7 mouse cellular contexts compared by ENCODE assay signal in the genomic region with DNA sequence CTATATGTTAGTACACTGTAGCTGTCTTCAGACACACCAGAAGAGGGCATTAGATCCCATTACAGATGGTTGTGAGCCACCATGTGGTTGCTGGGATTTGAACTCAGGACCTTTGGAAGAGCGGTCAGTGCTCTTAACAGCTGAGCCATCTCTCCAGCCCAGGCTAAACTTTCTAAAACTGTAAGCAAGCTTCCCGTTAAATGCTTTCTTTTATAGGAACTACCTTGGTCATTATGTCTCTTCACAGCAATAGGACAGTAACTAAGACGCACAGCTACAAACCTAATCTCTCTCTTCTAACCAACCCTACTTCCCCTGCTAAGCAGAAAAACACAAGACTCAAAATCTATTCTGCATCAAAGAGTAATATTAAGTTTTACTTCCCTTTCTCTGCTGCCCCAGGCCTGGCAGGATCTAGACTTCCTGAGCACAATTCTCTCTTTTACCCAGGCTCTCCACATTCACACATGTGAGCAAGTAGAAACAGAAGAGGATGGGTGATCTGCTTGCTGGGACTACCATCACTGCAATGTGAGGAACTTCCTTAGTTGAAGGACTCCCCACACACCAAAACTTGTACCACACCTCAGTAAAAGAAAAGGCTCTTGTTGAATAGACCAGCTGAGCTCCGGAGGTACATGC. TPM values are rescaled to one million over a fixed set of nuclear protein-coding genes. Genes with fewer than 3 reads are reported as not detected.
A peak's percentile ranks its signal among the peaks of the same experiment; 100 is the strongest.
DNase-seq lines count a peak whose midpoint lies in the region; ATAC-seq lines count a peak whose summit lies in the region.

No protein-coding gene starts in this region.

- H3K27ac ChIP-seq in forebrain, embryonic 16.5 days (ENCODE audit: low read length), result peak overlapping the region; percentile 26; the same call in 1 of the 2 replicates
- H3K27ac ChIP-seq in liver, embryonic 16.5 days (ENCODE audit: low read length), result peak overlapping the region; percentile 46

- whole genome bisulfite sequencing in forebrain, embryonic 16.5 days, result 75% methylated on average over 4 of the region's 4 CpGs
- 55% methylated on average over 4 of the region's 4 CpGs for WGBS in liver, embryonic 16.5 days (ENCODE audit: insufficient replicate concordance)

- no peaks in the 10 kb centered on the region for H3K36me3 ChIP-seq in forebrain, embryonic 16.5 days (ENCODE audit: control insufficient read depth, insufficient read depth)
- H3K36me3 ChIP-seq in liver, embryonic 16.5 days (ENCODE audit: control insufficient read depth, insufficient read depth), result no peaks in the 10 kb centered on the region

- no peaks in the 10 kb centered on the region for H3K27me3 ChIP-seq in forebrain, embryonic 16.5 days (replicated peaks; ENCODE audit: control insufficient read depth, insufficient read depth, low read length)
- H3K27me3 ChIP-seq in liver, embryonic 16.5 days (ENCODE audit: control insufficient read depth, insufficient read depth, low read depth, low read length), result no peaks in the 10 kb centered on the region

- no peak; the same call in 1 of the 2 replicates for ATAC-seq in forebrain, embryonic 16.5 days
- peak; percentile 17 for ATAC-seq in liver, embryonic 16.5 days (ENCODE audit: low read depth)

- H3K9ac ChIP-seq in forebrain, embryonic 16.5 days (replicated peaks; ENCODE audit: low read depth, low read length), result 0 out of 2 replicates have a peak overlapping the region, but pooled peaks have one; percentile 20
- peak overlapping the region; percentile 2; the same call in 1 of the 2 replicates for H3K9ac ChIP-seq in liver, embryonic 16.5 days (ENCODE audit: low read depth, low read length)

- peak; percentile 70 to 77 for DNase-seq in spleen, postnatal 36 days (ENCODE audit: low spot score in 2 of 2)
- DNase-seq in spleen, postnatal 4 days (ENCODE audit: low spot score in 2 of 2), result no peak
- no peak for DNase-seq in Muller cell, postnatal 12 days (ENCODE audit: inconsistent ontology term)
- DNase-seq in kidney, postnatal 14 days, result no peak
- no peak for DNase-seq in right cerebral cortex, postnatal 25 days

- no peaks in the 10 kb centered on the region for H3K9me3 ChIP-seq in forebrain, embryonic 16.5 days (ENCODE audit: control insufficient read depth, low read length)
- no peaks in the 10 kb centered on the region for H3K9me3 ChIP-seq in liver, embryonic 16.5 days (replicated peaks; ENCODE audit: control insufficient read depth, low read length)

- peaks cover 6% of the 10 kb centered on the region; the same call in 1 of the 2 replicates for H3K4me1 ChIP-seq in forebrain, embryonic 16.5 days (replicated peaks; ENCODE audit: control insufficient read depth, insufficient read depth, low read length)
- H3K4me1 ChIP-seq in liver, embryonic 16.5 days (ENCODE audit: control insufficient read depth, low read depth, low read length), result peaks cover 15% of the 10 kb centered on the region

- peak overlapping the region; percentile 22 for H3K4me3 ChIP-seq in forebrain, embryonic 16.5 days (replicated peaks; ENCODE audit: low read length)
- peak overlapping the region; percentile 31; the same call in 1 of the 2 replicates for H3K4me3 ChIP-seq in liver, embryonic 16.5 days (ENCODE audit: low read depth, low read length)

- H3K4me2 ChIP-seq in forebrain, embryonic 16.5 days (ENCODE audit: low read length), result peak overlapping the region; percentile 43
- H3K4me2 ChIP-seq in liver, embryonic 16.5 days (ENCODE audit: low read depth, low read length), result peak overlapping the region; percentile 51

RNA-seq across cellular contexts. Expression of a gene that starts 10.1 kb away (rescaled TPM):
- 9.0 and 9.6 TPM in 2 replicates for polyA plus RNA-seq in forebrain, embryonic 16.5 days (2015; fragmentation: Nextera tagmentation; extraction: Ambion mirVana)
- 10.3 and 10.5 TPM in 2 replicates for polyA plus RNA-seq in liver, embryonic 16.5 days (2015; fragmentation: Nextera tagmentation; extraction: Ambion mirVana)

RNA-seq across cellular contexts. Expression of a gene that starts 11.8 kb away (rescaled TPM):
- 20.9 and 21.7 TPM in 2 replicates for polyA plus RNA-seq in forebrain, embryonic 16.5 days (2015; fragmentation: Nextera tagmentation; extraction: Ambion mirVana)
- polyA plus RNA-seq in liver, embryonic 16.5 days (2015; fragmentation: Nextera tagmentation; extraction: Ambion mirVana), result 4.9 and 5.7 TPM in 2 replicates

RNA-seq across cellular contexts. Expression of a gene that starts 13.4 kb away (rescaled TPM):
- 2,032 and 2,064 TPM in 2 replicates for polyA plus RNA-seq in forebrain, embryonic 16.5 days (2015; fragmentation: Nextera tagmentation; extraction: Ambion mirVana)
- polyA plus RNA-seq in liver, embryonic 16.5 days (2015; fragmentation: Nextera tagmentation; extraction: Ambion mirVana), result 2,106 and 2,245 TPM in 2 replicates

RNA-seq across cellular contexts. Expression of a gene that starts 30.0 kb away (rescaled TPM):
- polyA plus RNA-seq in forebrain, embryonic 16.5 days (2015; fragmentation: Nextera tagmentation; extraction: Ambion mirVana), result 149 and 152 TPM in 2 replicates
- polyA plus RNA-seq in liver, embryonic 16.5 days (2015; fragmentation: Nextera tagmentation; extraction: Ambion mirVana), result 96.2 and 103 TPM in 2 replicates

RNA-seq across cellular contexts. Expression of a gene that starts 37.3 kb away (rescaled TPM):
- 5.4 and 5.9 TPM in 2 replicates for polyA plus RNA-seq in forebrain, embryonic 16.5 days (2015; fragmentation: Nextera tagmentation; extraction: Ambion mirVana)
- 1.8 and 2.0 TPM in 2 replicates for polyA plus RNA-seq in liver, embryonic 16.5 days (2015; fragmentation: Nextera tagmentation; extraction: Ambion mirVana)

Comparison
In these comparisons a context has a peak if more than half of its experiments do, and no peak if none do; other contexts are left out.
1. DNase-seq: peak in spleen, postnatal 36 days (2 of 2); none in spleen, postnatal 4 days (0 of 2), Muller cell, postnatal 12 days (single experiment), kidney, postnatal 14 days (single experiment) and right cerebral cortex, postnatal 25 days (single experiment).